Mouse (Mus musculus): Measurements from ENCODE around the gene Zbtb12. TPM values are rescaled to one million over a fixed set of nuclear protein-coding genes. Genes with fewer than 3 reads are reported as not detected.
A peak's percentile ranks its signal among the peaks of the same experiment; 100 is the strongest.

The Zbtb12 gene
- polyA plus RNA-seq, 1 experiment from 2014 or later: 2.3 TPM

DNA sequence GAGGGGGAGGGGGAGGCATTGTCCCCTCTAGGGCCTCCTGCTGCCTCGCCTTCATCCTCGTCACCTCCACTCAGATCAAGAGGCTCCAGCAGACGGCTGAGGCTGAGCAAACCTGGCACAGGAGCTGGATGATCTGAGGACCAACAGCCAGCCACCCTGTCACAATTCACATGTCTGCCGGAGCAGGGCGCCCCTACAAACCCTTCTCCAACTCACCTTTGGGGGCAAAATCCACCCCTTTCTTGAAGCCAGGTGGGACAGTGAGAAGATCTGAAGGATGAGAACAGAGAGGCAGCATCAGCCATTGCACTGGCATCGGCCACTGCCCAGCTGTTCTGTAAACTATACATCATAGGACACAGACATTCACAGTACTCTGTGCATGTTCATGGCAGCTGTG is 32.1 kb upstream of the Zbtb12 start:
- H3K36me3 ChIP-seq (ENCODE audit: control insufficient read depth, insufficient read depth, low read length): peaks cover 48% of the 10 kb centered on the region
- WGBS: 87% methylated on average over 6 of the region's 6 CpGs
- ATAC-seq (ENCODE audit: low read depth): no peak

DNA sequence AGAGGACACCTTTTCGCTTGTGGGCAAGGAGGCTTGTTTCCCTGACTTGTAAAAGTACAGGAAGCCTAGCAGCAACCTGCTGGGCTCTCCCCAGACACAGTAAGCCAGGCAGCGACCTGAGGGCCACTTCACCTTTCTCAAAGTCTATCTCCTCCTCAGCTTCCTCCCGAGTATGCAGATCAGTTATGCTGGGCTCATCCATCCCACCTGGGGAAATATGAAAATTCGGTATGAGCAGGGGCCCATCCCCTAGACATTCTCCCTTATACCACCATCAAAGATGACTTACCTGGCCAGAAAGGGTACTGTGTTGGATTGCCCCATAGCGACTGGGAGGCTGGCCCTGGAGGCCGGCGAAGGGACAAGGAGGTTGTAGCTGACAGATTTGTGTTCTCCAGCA is 31.7 kb upstream of the Zbtb12 start:
- 93% methylated on average over 7 of the region's 7 CpGs for WGBS
- ATAC-seq (ENCODE audit: low read depth): no peak
- no peak overlapping the region for H3K27ac ChIP-seq (ENCODE audit: low read depth, low read length)
- no peak overlapping the region for H3K4me3 ChIP-seq (ENCODE audit: low read depth, low read length)
- H3K9me3 ChIP-seq (ENCODE audit: control insufficient read depth, low read length): no peaks in the 10 kb centered on the region
- peaks cover 18% of the 10 kb centered on the region for H3K4me1 ChIP-seq (ENCODE audit: control insufficient read depth, insufficient read depth, low read length)
- H3K27me3 ChIP-seq (ENCODE audit: control insufficient read depth, insufficient read depth, low read length): no peaks in the 10 kb centered on the region
- H3K4me2 ChIP-seq (ENCODE audit: low read depth, low read length): no peak overlapping the region
- H3K9ac ChIP-seq (replicated peaks; ENCODE audit: low read depth, low read length): no peak overlapping the region
- H3K36me3 ChIP-seq (ENCODE audit: control insufficient read depth, insufficient read depth, low read length): peaks cover 44% of the 10 kb centered on the region

More for the DNA sequence above, 32.1 kb upstream of the Zbtb12 start:
- no peak overlapping the region for H3K27ac ChIP-seq (ENCODE audit: low read depth, low read length)
- H3K9ac ChIP-seq (replicated peaks; ENCODE audit: low read depth, low read length): no peak overlapping the region
- no peak overlapping the region for H3K4me3 ChIP-seq (ENCODE audit: low read depth, low read length)
- no peaks in the 10 kb centered on the region for H3K27me3 ChIP-seq (ENCODE audit: control insufficient read depth, insufficient read depth, low read length)
- no peaks in the 10 kb centered on the region for H3K9me3 ChIP-seq (ENCODE audit: control insufficient read depth, low read length)
- no peak overlapping the region for H3K4me2 ChIP-seq (ENCODE audit: low read depth, low read length)
- H3K4me1 ChIP-seq (ENCODE audit: control insufficient read depth, insufficient read depth, low read length): peaks cover 18% of the 10 kb centered on the region

DNA sequence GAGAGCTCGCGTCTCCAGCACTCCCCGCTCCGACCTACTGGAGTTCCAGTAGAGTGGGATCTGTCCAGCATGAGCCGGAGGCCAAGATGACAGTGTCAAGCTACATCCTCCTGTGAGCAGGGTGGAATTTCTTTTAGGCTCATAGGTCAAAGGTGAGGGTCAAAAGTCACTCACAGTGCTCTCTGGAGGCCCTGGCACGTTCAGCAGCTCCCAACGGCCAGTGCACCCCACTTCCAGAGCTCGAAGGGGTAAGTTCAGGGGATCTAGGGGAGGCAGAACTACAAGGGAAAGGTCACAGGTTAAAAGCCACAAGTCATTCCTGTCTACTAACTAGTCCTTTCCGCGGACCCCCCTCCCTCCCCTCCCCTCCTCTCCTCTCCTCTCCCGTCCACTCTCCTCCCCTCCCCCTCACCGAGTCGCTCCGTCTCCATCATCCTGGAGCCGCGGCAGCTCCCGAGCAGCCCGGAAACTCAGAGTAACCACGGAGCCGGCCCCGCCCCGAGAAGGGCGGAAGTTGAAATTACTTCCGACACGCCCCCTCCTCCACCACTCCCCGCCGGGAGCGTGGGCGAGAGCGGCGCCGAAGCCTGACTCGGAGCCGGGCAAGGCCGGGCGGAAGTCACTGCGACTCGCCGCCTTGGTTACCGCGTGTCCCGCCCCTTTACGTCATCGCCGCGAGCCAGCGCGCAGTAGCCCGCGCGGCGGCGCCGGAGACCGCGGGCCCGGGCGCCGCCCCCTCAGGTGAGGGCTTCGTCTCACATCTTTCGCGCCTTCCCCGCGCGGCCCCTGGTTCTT is 29.4 kb upstream of the Zbtb12 start, which contains the start of the genes Skiv2l and Nelfe:
TSS of gene Skiv2l (minus strand) at position 489 of the 795 bp plus-strand sequence.
TSS of gene Nelfe (plus strand) at position 670 of the 795 bp plus-strand sequence.
- H3K36me3 ChIP-seq (ENCODE audit: control insufficient read depth, insufficient read depth, low read length): peaks cover 40% of the 10 kb centered on the region
- WGBS: under 1% methylated on average over 63 of the region's 65 CpGs
- peak within 1 kb of the TSS; percentile 95 for H3K4me3 ChIP-seq (ENCODE audit: low read depth, low read length)
- no peaks in the 10 kb centered on the region for H3K27me3 ChIP-seq (ENCODE audit: control insufficient read depth, insufficient read depth, low read length)
- peak within 1 kb of the TSS; percentile 96 for H3K4me2 ChIP-seq (ENCODE audit: low read depth, low read length)
- H3K9ac ChIP-seq (replicated peaks; ENCODE audit: low read depth, low read length): peak within 1 kb of the TSS; percentile 86
- H3K4me1 ChIP-seq (ENCODE audit: control insufficient read depth, insufficient read depth, low read length): peaks cover 18% of the 10 kb centered on the region
- peak within 1 kb of the TSS; percentile 48; the same call in 1 of the 2 replicates for H3K27ac ChIP-seq (ENCODE audit: low read depth, low read length)
- ATAC-seq (ENCODE audit: low read depth): peak; percentile 97
- H3K9me3 ChIP-seq (ENCODE audit: control insufficient read depth, low read length): no peaks in the 10 kb centered on the region

DNA sequence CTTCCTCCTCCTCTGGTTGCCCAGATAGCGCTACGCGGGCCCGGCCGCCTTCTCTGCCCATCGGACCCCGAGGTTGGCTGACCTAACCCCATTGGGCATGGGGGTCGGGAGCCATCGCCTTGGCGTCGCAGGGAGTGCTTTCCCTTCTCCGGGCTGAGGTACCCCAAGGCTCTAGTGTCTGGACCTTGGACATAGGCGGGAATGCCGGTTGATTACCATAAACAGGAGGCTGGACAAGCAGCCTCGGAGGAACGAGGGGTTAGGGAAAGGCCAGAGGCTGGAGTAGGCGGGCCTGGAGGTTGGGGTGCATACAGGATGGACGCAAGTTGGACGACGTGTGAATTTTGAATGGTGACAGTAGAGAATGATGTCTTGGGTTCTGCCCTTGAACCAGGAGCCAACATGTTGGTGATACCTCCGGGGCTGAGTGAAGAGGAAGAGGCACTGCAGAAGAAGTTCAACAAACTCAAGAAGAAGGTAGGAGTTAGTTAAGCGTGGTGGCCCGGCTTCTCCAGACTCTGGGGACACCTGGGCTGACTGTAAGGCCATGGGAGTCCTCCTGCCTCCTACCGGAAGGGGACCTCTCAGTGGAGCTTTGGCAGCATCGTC is 28.7 kb upstream of the Zbtb12 start:
- WGBS: 2% methylated on average over 24 of the region's 25 CpGs
- Histone ChIP-seq H3K36me3 (ENCODE audit: control insufficient read depth, insufficient read depth, low read length) (peaks cover 33% of the 10 kb centered on the region), H3K27ac (ENCODE audit: low read depth, low read length) (peak overlapping the region; percentile 48; the same call in 1 of the 2 replicates), H3K9me3 (ENCODE audit: control insufficient read depth, low read length) (no peaks in the 10 kb centered on the region), H3K27me3 (ENCODE audit: control insufficient read depth, insufficient read depth, low read length) (no peaks in the 10 kb centered on the region), H3K4me3 (ENCODE audit: low read depth, low read length) (peak overlapping the region; percentile 95), H3K4me1 (ENCODE audit: control insufficient read depth, insufficient read depth, low read length) (peaks cover 18% of the 10 kb centered on the region), H3K9ac (replicated peaks; ENCODE audit: low read depth, low read length) (peak overlapping the region; percentile 86), H3K4me2 (ENCODE audit: low read depth, low read length) (peak overlapping the region; percentile 96)
- ATAC-seq (ENCODE audit: low read depth): no peak; the same call in 1 of the 2 replicates

DNA sequence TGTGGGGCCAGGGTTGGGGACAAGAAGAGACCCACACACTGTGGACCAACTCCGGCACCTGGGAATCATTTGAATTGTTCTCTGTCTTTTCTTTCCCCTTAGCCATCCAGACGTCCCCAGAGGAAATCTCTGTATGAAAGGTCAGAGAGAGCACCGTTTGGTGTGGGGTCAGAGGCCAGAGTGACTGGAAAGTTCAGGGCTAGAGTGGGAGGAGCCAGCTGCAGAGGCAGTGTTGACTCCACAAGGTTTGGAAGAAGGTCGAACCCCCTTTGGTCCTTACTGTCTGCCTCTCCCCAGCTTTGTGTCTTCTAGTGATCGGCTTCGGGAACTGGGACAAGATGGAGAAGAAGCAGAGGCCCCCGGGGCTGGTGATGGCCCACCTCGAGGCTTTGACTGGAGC is 25.8 kb upstream of the Zbtb12 start:
- H3K27me3 ChIP-seq (ENCODE audit: control insufficient read depth, insufficient read depth, low read length): no peaks in the 10 kb centered on the region
- peaks cover 26% of the 10 kb centered on the region for H3K36me3 ChIP-seq (ENCODE audit: control insufficient read depth, insufficient read depth, low read length)
- 81% methylated on average over 8 of the region's 8 CpGs for WGBS

DNA sequence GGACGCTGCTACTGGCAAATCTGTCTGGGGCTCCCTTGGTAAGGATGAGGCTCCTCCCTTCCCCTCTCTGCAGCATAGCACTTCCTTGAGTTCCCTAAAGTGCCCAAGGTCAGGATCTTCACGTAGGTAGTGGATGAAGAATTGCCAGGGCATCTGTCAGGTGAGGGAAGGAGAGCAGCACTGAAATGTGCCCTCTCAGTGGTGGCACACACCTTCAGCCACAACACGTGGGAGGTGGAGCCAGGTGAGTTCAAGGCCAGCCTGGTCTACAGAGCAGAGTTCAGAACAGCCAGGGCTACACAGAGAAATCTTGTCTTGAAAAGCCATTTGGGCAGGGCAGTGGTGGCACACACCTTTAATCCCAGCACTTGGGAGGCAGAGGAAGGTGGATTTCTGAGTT is 24.5 kb upstream of the Zbtb12 start:
- H3K27me3 ChIP-seq (ENCODE audit: control insufficient read depth, insufficient read depth, low read length): no peaks in the 10 kb centered on the region
- H3K4me2 ChIP-seq (ENCODE audit: low read depth, low read length): no peak overlapping the region
- no peak overlapping the region for H3K27ac ChIP-seq (ENCODE audit: low read depth, low read length)
- ATAC-seq (ENCODE audit: low read depth): no peak
- H3K4me1 ChIP-seq (ENCODE audit: control insufficient read depth, insufficient read depth, low read length): peaks cover 12% of the 10 kb centered on the region
- peaks cover 26% of the 10 kb centered on the region for H3K36me3 ChIP-seq (ENCODE audit: control insufficient read depth, insufficient read depth, low read length)
- H3K9me3 ChIP-seq (ENCODE audit: control insufficient read depth, low read length): no peaks in the 10 kb centered on the region
- 85% methylated on average over 3 of the region's 3 CpGs for WGBS
- no peak overlapping the region for H3K4me3 ChIP-seq (ENCODE audit: low read depth, low read length)
- H3K9ac ChIP-seq (replicated peaks; ENCODE audit: low read depth, low read length): no peak overlapping the region

More for the DNA sequence above, 25.8 kb upstream of the Zbtb12 start:
- no peak overlapping the region for H3K4me3 ChIP-seq (ENCODE audit: low read depth, low read length)
- no peak overlapping the region for H3K27ac ChIP-seq (ENCODE audit: low read depth, low read length)
- ATAC-seq (ENCODE audit: low read depth): no peak
- H3K4me1 ChIP-seq (ENCODE audit: control insufficient read depth, insufficient read depth, low read length): peaks cover 18% of the 10 kb centered on the region
- no peaks in the 10 kb centered on the region for H3K9me3 ChIP-seq (ENCODE audit: control insufficient read depth, low read length)
- H3K4me2 ChIP-seq (ENCODE audit: low read depth, low read length): no peak overlapping the region
- H3K9ac ChIP-seq (replicated peaks; ENCODE audit: low read depth, low read length): no peak overlapping the region

DNA sequence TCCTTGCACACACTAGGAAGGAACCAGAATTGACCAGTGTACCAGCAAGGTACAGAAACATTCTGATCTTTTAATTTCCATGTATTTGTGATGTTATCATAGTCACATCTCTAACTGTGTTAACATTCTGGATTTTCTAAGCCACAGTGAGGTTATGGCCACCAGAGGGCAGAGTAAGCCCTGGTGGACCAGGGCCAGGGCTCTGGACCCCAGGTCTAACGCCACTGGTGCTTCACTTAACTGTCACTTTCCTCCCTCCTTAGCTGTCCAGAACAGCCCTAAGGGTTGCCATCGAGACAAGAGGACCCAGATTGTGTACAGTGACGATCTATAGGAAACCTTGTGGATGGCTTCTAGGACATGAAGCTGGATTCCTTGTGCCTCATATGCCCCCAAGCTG is 23.5 kb upstream of the Zbtb12 start:
- Histone ChIP-seq H3K36me3 (ENCODE audit: control insufficient read depth, insufficient read depth, low read length) (peaks cover 26% of the 10 kb centered on the region), H3K4me3 (ENCODE audit: low read depth, low read length) (no peak overlapping the region), H3K27ac (ENCODE audit: low read depth, low read length) (no peak overlapping the region), H3K4me2 (ENCODE audit: low read depth, low read length) (no peak overlapping the region), H3K9ac (replicated peaks; ENCODE audit: low read depth, low read length) (no peak overlapping the region), H3K9me3 (ENCODE audit: control insufficient read depth, low read length) (no peaks in the 10 kb centered on the region), H3K4me1 (ENCODE audit: control insufficient read depth, insufficient read depth, low read length) (peaks cover 9% of the 10 kb centered on the region), H3K27me3 (ENCODE audit: control insufficient read depth, insufficient read depth, low read length) (no peaks in the 10 kb centered on the region)
- no peak for ATAC-seq (ENCODE audit: low read depth)
- WGBS: 34% methylated on average over 3 of the region's 3 CpGs

DNA sequence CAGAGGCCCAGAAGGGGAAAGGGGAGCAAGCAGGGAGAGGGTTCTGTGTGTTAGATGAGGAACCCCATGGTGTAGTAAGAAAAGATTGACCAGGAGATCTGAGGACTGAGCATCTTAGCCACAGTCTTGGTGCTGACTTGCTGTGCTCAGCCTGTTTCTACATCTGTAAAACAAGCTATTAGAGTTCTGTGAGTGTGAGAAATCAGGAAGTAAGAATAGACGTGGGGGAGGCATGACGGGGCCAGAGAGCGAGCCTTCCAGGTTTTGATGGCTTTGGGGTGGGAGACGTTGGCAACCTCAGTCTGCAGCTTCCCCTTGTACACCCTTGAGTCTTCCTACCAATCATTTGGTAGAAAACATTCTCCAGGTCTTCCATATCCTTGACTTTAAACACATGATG is 20.6 kb upstream of the Zbtb12 start:
- no peak overlapping the region for H3K9ac ChIP-seq (replicated peaks; ENCODE audit: low read depth, low read length)
- peaks cover 20% of the 10 kb centered on the region; the same call in 1 of the 2 replicates for H3K36me3 ChIP-seq (ENCODE audit: control insufficient read depth, insufficient read depth, low read length)
- no peak overlapping the region for H3K4me2 ChIP-seq (ENCODE audit: low read depth, low read length)
- H3K4me3 ChIP-seq (ENCODE audit: low read depth, low read length): no peak overlapping the region
- H3K27ac ChIP-seq (ENCODE audit: low read depth, low read length): no peak overlapping the region
- WGBS: 92% methylated on average over 4 of the region's 4 CpGs
- ATAC-seq (ENCODE audit: low read depth): no peak
- H3K9me3 ChIP-seq (ENCODE audit: control insufficient read depth, low read length): no peaks in the 10 kb centered on the region
- H3K27me3 ChIP-seq (ENCODE audit: control insufficient read depth, insufficient read depth, low read length): no peaks in the 10 kb centered on the region
- no peaks in the 10 kb centered on the region for H3K4me1 ChIP-seq (ENCODE audit: control insufficient read depth, insufficient read depth, low read length)

DNA sequence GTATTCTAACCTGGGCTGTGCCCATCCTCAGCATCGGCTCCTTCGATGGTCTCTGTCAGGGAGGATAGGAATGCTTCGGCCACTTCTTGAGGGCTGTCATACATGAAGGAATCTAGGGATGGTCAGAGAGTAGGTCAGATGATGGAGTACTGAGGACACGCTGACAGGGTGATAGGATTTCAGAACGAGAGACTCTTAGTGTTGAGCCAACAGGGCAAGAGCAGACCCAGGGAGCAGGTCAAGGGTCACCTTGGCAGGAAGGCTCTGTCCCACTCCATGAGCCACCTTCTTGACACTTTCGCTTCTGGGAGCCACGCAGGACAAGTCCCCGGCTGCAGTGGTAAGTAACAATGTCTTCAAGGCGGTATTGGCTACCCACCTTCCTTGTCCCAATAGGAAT is 18.8 kb upstream of the Zbtb12 start:
- H3K4me1 ChIP-seq (ENCODE audit: control insufficient read depth, insufficient read depth, low read length): no peaks in the 10 kb centered on the region
- H3K4me2 ChIP-seq (ENCODE audit: low read depth, low read length): no peak overlapping the region
- WGBS: 92% methylated on average over 9 of the region's 9 CpGs
- no peak overlapping the region for H3K9ac ChIP-seq (replicated peaks; ENCODE audit: low read depth, low read length)
- H3K36me3 ChIP-seq (ENCODE audit: control insufficient read depth, insufficient read depth, low read length): peaks cover 10% of the 10 kb centered on the region; the same call in 1 of the 2 replicates
- no peaks in the 10 kb centered on the region for H3K27me3 ChIP-seq (ENCODE audit: control insufficient read depth, insufficient read depth, low read length)
- H3K4me3 ChIP-seq (ENCODE audit: low read depth, low read length): no peak overlapping the region
- H3K27ac ChIP-seq (ENCODE audit: low read depth, low read length): no peak overlapping the region
- no peak for ATAC-seq (ENCODE audit: low read depth)
- H3K9me3 ChIP-seq (ENCODE audit: control insufficient read depth, low read length): no peaks in the 10 kb centered on the region

All from neural tube, embryonic 14.5 days (tissue).